Mouse (Mus musculus) cerebellum, postnatal 14 days (tissue): Measurements from ENCODE around the gene Ankmy1.

Experiments used
- DNase-seq, 2 experiments: peaks; one replicate each; pipeline ENCODE4 v3.0.0; 2021; ENCODE audit warnings: mixed read lengths in 2 of 2

The Ankmy1 gene

DNA sequence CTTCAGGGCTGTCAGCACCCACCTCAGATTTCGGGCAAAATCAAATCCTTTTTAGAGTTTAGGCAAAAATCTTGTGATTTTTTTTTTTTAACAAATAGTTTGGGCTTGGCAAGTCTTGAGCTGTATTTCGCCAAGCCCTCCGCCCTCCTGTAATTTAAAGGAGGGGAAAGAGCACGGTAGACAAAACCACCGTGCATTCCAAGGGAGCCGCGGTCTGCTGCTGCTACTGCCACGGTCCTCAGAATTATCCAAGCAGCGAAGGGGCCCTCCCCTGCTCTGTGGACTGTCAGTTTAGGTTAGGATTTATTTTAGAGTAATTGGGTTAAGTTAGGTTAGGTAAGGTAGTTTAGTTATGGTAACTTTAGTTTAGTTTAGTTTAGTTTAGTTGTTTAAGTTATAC is 87.6 kb downstream of the Ankmy1 start:
- DNase-seq = no peak

- no peak for DNase-seq
Observed at GRCm38 (mm10) chr1:92814319-92814718, 88.4 kb downstream of the Ankmy1 start.
